Mouse (Mus musculus): ENCODE measurements around the gene Acbd3. TPM values are rescaled to one million over a fixed set of nuclear protein-coding genes. Genes with fewer than 3 reads are reported as not detected.

Gene Acbd3
- total RNA-seq, 2 experiments from 2014 or later, result 42.6 to 46.5 TPM

GRCm38 (mm10) chr1:180781250-180781649 lies 55.4 kb downstream of the Acbd3 start:
- no peak for DNase-seq (ENCODE audit: low spot score in 2 of 2)

- DNase-seq (ENCODE audit: low spot score in 2 of 2), result no peak
Observed at GRCm38 (mm10) chr1:180782906-180783579, 57.2 kb downstream of the Acbd3 start.

- DNase-seq (ENCODE audit: low spot score in 2 of 2), result no peak
Observed at GRCm38 (mm10) chr1:180783580-180783928, 57.7 kb downstream of the Acbd3 start.

- DNase-seq (ENCODE audit: low spot score in 2 of 2), result no peak
Observed at GRCm38 (mm10) chr1:180791821-180792480, 66.1 kb downstream of the Acbd3 start.

GRCm38 (mm10) chr1:180792814-180793213 lies 67.0 kb downstream of the Acbd3 start:
- no peak for DNase-seq (ENCODE audit: low spot score in 2 of 2)

- DNase-seq (ENCODE audit: low spot score in 2 of 2), result no peak
Observed at GRCm38 (mm10) chr1:180793445-180794117, 67.7 kb downstream of the Acbd3 start.

- DNase-seq (ENCODE audit: low spot score in 2 of 2), result no peak
Observed at GRCm38 (mm10) chr1:180794170-180794569, 68.3 kb downstream of the Acbd3 start.

GRCm38 (mm10) chr1:180798660-180799059 lies 72.8 kb downstream of the Acbd3 start:
- no peak for DNase-seq (ENCODE audit: low spot score in 2 of 2)

- DNase-seq (ENCODE audit: low spot score in 2 of 2), result no peak
Observed at GRCm38 (mm10) chr1:180799253-180799652, 73.4 kb downstream of the Acbd3 start.

- DNase-seq (ENCODE audit: low spot score in 2 of 2), result no peak
Observed at GRCm38 (mm10) chr1:180800022-180800421, 74.2 kb downstream of the Acbd3 start.

GRCm38 (mm10) chr1:180800814-180801213 lies 75.0 kb downstream of the Acbd3 start:
- no peak for DNase-seq (ENCODE audit: low spot score in 2 of 2)

GRCm38 (mm10) chr1:180801466-180801994 lies 75.7 kb downstream of the Acbd3 start:
- DNase-seq (ENCODE audit: low spot score in 2 of 2), result no peak

Other genes starting within 250 kb of the Acbd3 start
- 1 to 10 TPM in 1 of 2 experiments, under 1 TPM in 1; 0.95 to 1.0 TPM for gene Stum, start 242.5 kb upstream of the Acbd3 start, total RNA-seq (2021)
- gene Parp1, start 157.1 kb upstream of the Acbd3 start, total RNA-seq (2021), result 100 to 1,000 TPM; 120 to 131 TPM
- gene Lin9, start 84.9 kb upstream of the Acbd3 start, total RNA-seq (2021), result 10 to 100 TPM; 12.2 to 12.3 TPM
- under 1 TPM in 1 of 2 experiments, not detected in 1; 0.17 TPM for gene Mixl1, start 29.0 kb upstream of the Acbd3 start, total RNA-seq (2021)
- gene H3f3a, start 87.9 kb downstream of the Acbd3 start, total RNA-seq (2021), result 1,000 to 10,000 TPM; 1,038 to 1,039 TPM
- 10 to 100 TPM; 30.5 to 30.7 TPM for gene Sde2, start 125.1 kb downstream of the Acbd3 start, total RNA-seq (2021)
- gene Lefty2, start 167.1 kb downstream of the Acbd3 start, total RNA-seq (2021), result under 1 TPM; 0.39 to 0.45 TPM
- gene Pycr2, start 178.2 kb downstream of the Acbd3 start, total RNA-seq (2021), result 10 to 100 TPM; 43.6 to 43.7 TPM
- gene Lefty1, start 209.0 kb downstream of the Acbd3 start, total RNA-seq (2021), result 1 to 10 TPM; 1.4 to 2.7 TPM
- gene Tmem63a, start 216.3 kb downstream of the Acbd3 start, total RNA-seq (2021), result 10 to 100 TPM; 32.2 to 33.0 TPM

Measured in adrenal gland, postnatal 4 days (tissue).